17 mouse cellular contexts compared by ENCODE assay signal in genomic region chr19:40278372-40279023, GRCm38 (mm10). TPM values are rescaled to one million over a fixed set of nuclear protein-coding genes. Genes with fewer than 3 reads are reported as not detected.
A peak's percentile ranks its signal among the peaks of the same experiment; 100 is the strongest.
DNase-seq lines count a peak whose midpoint lies in the region; ATAC-seq lines count a peak whose summit lies in the region.
"Had no signal": no experiment of that assay in that cellular context is flagged by ENCODE, and none has a peak within 500 bp of the region (broad histone marks: within the 10 kb centered on the region; RNA-seq: fewer than 3 reads in every experiment).

No protein-coding gene starts in this region.

- H3K9ac ChIP-seq in forebrain, embryonic 11.5 days (ENCODE audit: low read length) = no peak overlapping the region
- H3K9ac ChIP-seq in forebrain, embryonic 14.5 days (ENCODE audit: low read length) = no peak overlapping the region
- peak overlapping the region; percentile 44; the same call in 1 of the 2 replicates for H3K9ac ChIP-seq in heart, embryonic 14.5 days (ENCODE audit: low read length)
- no peak overlapping the region for H3K9ac ChIP-seq in liver, embryonic 12.5 days
- H3K9ac ChIP-seq in kidney, embryonic 15.5 days = no peak overlapping the region
- H3K9ac ChIP-seq: forebrain, postnatal 0 days; hindbrain, embryonic 15.5 days; midbrain, embryonic 13.5 days had no signal

- no peaks in the 10 kb centered on the region for H3K4me1 ChIP-seq in forebrain, embryonic 11.5 days (replicated peaks; ENCODE audit: control insufficient read depth, insufficient read depth, low read length)
- no peaks in the 10 kb centered on the region for H3K4me1 ChIP-seq in forebrain, embryonic 14.5 days (ENCODE audit: control insufficient read depth, insufficient read depth, low read length)
- peaks cover 8 to 10% of the 10 kb centered on the region in 2 experiments for H3K4me1 ChIP-seq in heart, embryonic 14.5 days (ENCODE audit: control insufficient read depth in 2 of 2, insufficient read depth in 2 of 2, low read length in 2 of 2)
- H3K4me1 ChIP-seq in liver, embryonic 12.5 days = no peaks in the 10 kb centered on the region
- no peaks in the 10 kb centered on the region for H3K4me1 ChIP-seq in kidney, embryonic 15.5 days
- H3K4me1 ChIP-seq: hindbrain, embryonic 15.5 days; midbrain, embryonic 13.5 days had no signal

- no peaks in the 10 kb centered on the region for H3K27me3 ChIP-seq in forebrain, embryonic 11.5 days (ENCODE audit: control insufficient read depth, insufficient read depth, low read length)
- H3K27me3 ChIP-seq in forebrain, embryonic 14.5 days (replicated peaks; ENCODE audit: control insufficient read depth, insufficient read depth, low read length) = no peaks in the 10 kb centered on the region
- H3K27me3 ChIP-seq in heart, embryonic 14.5 days (ENCODE audit: control insufficient read depth, insufficient read depth, low read length) = no peaks in the 10 kb centered on the region
- H3K27me3 ChIP-seq in liver, embryonic 12.5 days (replicated peaks) = peaks cover 6% of the 10 kb centered on the region; the same call in 1 of the 2 replicates
- H3K27me3 ChIP-seq in kidney, embryonic 15.5 days = no peaks in the 10 kb centered on the region
- H3K27me3 ChIP-seq: hindbrain, embryonic 15.5 days; midbrain, embryonic 13.5 days had no signal

- no peaks in the 10 kb centered on the region for H3K36me3 ChIP-seq in forebrain, embryonic 11.5 days (ENCODE audit: control insufficient read depth, insufficient read depth, low read length)
- H3K36me3 ChIP-seq in forebrain, embryonic 14.5 days (ENCODE audit: control insufficient read depth, insufficient read depth, low read length) = no peaks in the 10 kb centered on the region
- H3K36me3 ChIP-seq in heart, embryonic 14.5 days (ENCODE audit: control insufficient read depth, insufficient read depth, low read length) = no peaks in the 10 kb centered on the region
- H3K36me3 ChIP-seq in liver, embryonic 12.5 days = no peaks in the 10 kb centered on the region
- H3K36me3 ChIP-seq in kidney, embryonic 15.5 days = no peaks in the 10 kb centered on the region
- H3K36me3 ChIP-seq: hindbrain, embryonic 15.5 days; midbrain, embryonic 13.5 days had no signal

- no peak overlapping the region for H3K4me2 ChIP-seq in forebrain, embryonic 11.5 days (ENCODE audit: low read depth, low read length, severe bottlenecking)
- no peak overlapping the region for H3K4me2 ChIP-seq in forebrain, embryonic 14.5 days (ENCODE audit: low read length)
- H3K4me2 ChIP-seq in heart, embryonic 14.5 days (ENCODE audit: low read length) = peak overlapping the region; percentile 32; the same call in 1 of the 2 replicates
- no peak overlapping the region for H3K4me2 ChIP-seq in liver, embryonic 12.5 days
- H3K4me2 ChIP-seq in kidney, embryonic 15.5 days = no peak overlapping the region
- H3K4me2 ChIP-seq: hindbrain, embryonic 15.5 days; midbrain, embryonic 13.5 days had no signal

- H3K9me3 ChIP-seq in forebrain, embryonic 11.5 days (ENCODE audit: control insufficient read depth, low read length) = no peaks in the 10 kb centered on the region
- H3K9me3 ChIP-seq in forebrain, embryonic 14.5 days (replicated peaks; ENCODE audit: control insufficient read depth, low read length) = peaks cover 2% of the 10 kb centered on the region; the same call in 1 of the 2 replicates
- 0 out of 2 replicates have a peak, but pooled peaks cover 8% of the 10 kb centered on the region for H3K9me3 ChIP-seq in heart, embryonic 14.5 days (ENCODE audit: control insufficient read depth, low read length)
- no peaks in the 10 kb centered on the region for H3K9me3 ChIP-seq in liver, embryonic 12.5 days (replicated peaks)
- H3K9me3 ChIP-seq in kidney, embryonic 15.5 days (replicated peaks) = no peaks in the 10 kb centered on the region

- 80% methylated on average over 8 of the region's 8 CpGs for WGBS in forebrain, embryonic 11.5 days
- WGBS in forebrain, embryonic 14.5 days = 89% methylated on average over 8 of the region's 8 CpGs
- WGBS in heart, embryonic 14.5 days = 15% methylated on average over 8 of the region's 8 CpGs
- WGBS in liver, embryonic 12.5 days (ENCODE audit: insufficient replicate concordance) = 46% methylated on average over 8 of the region's 8 CpGs
- WGBS in kidney, embryonic 15.5 days = 68% methylated on average over 8 of the region's 8 CpGs

- no peak overlapping the region for H3K4me3 ChIP-seq in forebrain, embryonic 11.5 days (ENCODE audit: low read depth, low read length)
- H3K4me3 ChIP-seq in forebrain, embryonic 14.5 days (ENCODE audit: low read depth, low read length) = no peak overlapping the region
- H3K4me3 ChIP-seq in heart, embryonic 14.5 days (ENCODE audit: control insufficient read depth in 1 of 2, insufficient read depth in 1 of 2, low read depth in 1 of 2, low read length in 2 of 2) = no peak overlapping the region
- H3K4me3 ChIP-seq in liver, embryonic 12.5 days = no peak overlapping the region
- H3K4me3 ChIP-seq in kidney, embryonic 15.5 days (replicated peaks) = no peak overlapping the region
- H3K4me3 ChIP-seq: hindbrain, embryonic 15.5 days; midbrain, embryonic 13.5 days had no signal

- no peak overlapping the region for H3K27ac ChIP-seq in forebrain, embryonic 11.5 days (ENCODE audit: low read depth, low read length)
- no peak overlapping the region for H3K27ac ChIP-seq in forebrain, embryonic 14.5 days (ENCODE audit: low read depth, low read length)
- peak overlapping the region; percentile 78 to 80 for H3K27ac ChIP-seq in heart, embryonic 14.5 days (replicated peaks in 1 of 2; ENCODE audit: control insufficient read depth in 1 of 2, insufficient read depth in 1 of 2, low read depth in 2 of 2, low read length in 2 of 2)
- H3K27ac ChIP-seq in liver, embryonic 12.5 days = no peak overlapping the region
- H3K27ac ChIP-seq in kidney, embryonic 15.5 days = no peak overlapping the region
- H3K27ac ChIP-seq: hindbrain, embryonic 15.5 days; midbrain, embryonic 13.5 days had no signal

- no peak for ATAC-seq in forebrain, embryonic 11.5 days (replicated peaks; ENCODE audit: low FRiP score)
- no peak for ATAC-seq in forebrain, embryonic 14.5 days
- peak; percentile 78 for ATAC-seq in heart, embryonic 14.5 days (ENCODE audit: insufficient number of reproducible peaks, insufficient read depth, low FRiP score, low read depth)
- peak; percentile 60 for ATAC-seq in liver, embryonic 12.5 days
- no peak for ATAC-seq in kidney, embryonic 15.5 days (replicated peaks; ENCODE audit: low FRiP score)
- ATAC-seq: forebrain, postnatal 0 days; midbrain, embryonic 13.5 days had no signal

- peak; percentile 24 for DNase-seq in forebrain, embryonic 11.5 days (ENCODE audit: low spot score)
- no peak for DNase-seq in forebrain, embryonic 14.5 days (ENCODE audit: low spot score)
- DNase-seq in heart, adult 11 months = peak; percentile 98
- no peak for DNase-seq in right cerebral cortex, postnatal 25 days
- no peak for DNase-seq in left cerebral cortex, adult 18-20 months (ENCODE audit: low spot score in 2 of 2)
- DNase-seq: adrenal gland, postnatal 36 days; cerebellum, postnatal 14 days; forebrain, postnatal 0 days; kidney, adult 11 months; kidney, postnatal 36 days; lung, adult 18-20 months; lung, postnatal 4 days had no signal

RNA-seq across cellular contexts. Expression of gene Pdlim1, which starts 6.9 kb away (rescaled TPM):
- 71.2 and 73.9 TPM in 2 replicates for polyA plus RNA-seq in forebrain, embryonic 11.5 days (2014; fragmentation: Nextera tagmentation; extraction: Ambion mirVana)
- 20.1 and 30.1 TPM in 2 replicates for polyA plus RNA-seq in forebrain, embryonic 14.5 days (2014; fragmentation: Nextera tagmentation; extraction: Ambion mirVana)
- polyA plus RNA-seq in heart, embryonic 14.5 days (2014; fragmentation: Nextera tagmentation; extraction: Ambion mirVana) = 266 and 278 TPM in 2 replicates
- polyA plus RNA-seq in liver, embryonic 12.5 days (2016; fragmentation: Nextera tagmentation; extraction: Ambion mirVana) = 78.3 and 82.3 TPM in 2 replicates
- total RNA-seq in left cerebral cortex, adult 18-20 months (2021) = 10 to 100 TPM; 22.7 to 25.0 TPM
- 38.4 and 38.9 TPM in 2 replicates for polyA plus RNA-seq in kidney, embryonic 15.5 days (2015; fragmentation: Nextera tagmentation; extraction: Ambion mirVana)

Comparison
In these comparisons a context has a peak if more than half of its experiments do, and no peak if none do; other contexts are left out.
1. DNase-seq: peak in forebrain, embryonic 11.5 days (single experiment) and heart, adult 11 months (single experiment); none in forebrain, embryonic 14.5 days (single experiment), right cerebral cortex, postnatal 25 days (single experiment) and left cerebral cortex, adult 18-20 months (0 of 2).
2. ATAC-seq: peak in heart, embryonic 14.5 days (single experiment) and liver, embryonic 12.5 days (single experiment); none in forebrain, embryonic 11.5 days (single experiment), forebrain, embryonic 14.5 days (single experiment) and kidney, embryonic 15.5 days (single experiment).
3. H3K27ac ChIP-seq: peak in heart, embryonic 14.5 days (2 of 2); none in forebrain, embryonic 11.5 days (single experiment), forebrain, embryonic 14.5 days (single experiment), liver, embryonic 12.5 days (single experiment) and kidney, embryonic 15.5 days (single experiment).